Mouse (Mus musculus) liver, postnatal 0 days (tissue): ENCODE results near the gene Stradb. TPM values are rescaled to one million over a fixed set of nuclear protein-coding genes. Genes with fewer than 3 reads are reported as not detected.

ENCODE experiments used
- ATAC-seq: fragments of 200-750 bp; cut with Nextera tagmentation; 2 replicates; pipeline ENCODE4 v1.8.0; 2017; ENCODE audit warnings: mild to moderate bottlenecking, moderate library complexity
- DNase-seq: peaks from one replicate; pipeline ENCODE4 v3.0.0-alpha.2; 2016
- H3K27ac ChIP-seq: fragments of 300-500 bp; sonication (generic); 2 replicates; pipeline ENCODE4 v1.5.1; 2014; ENCODE audit warnings: antibody characterized with exemption, moderate library complexity, mild to moderate bottlenecking, low read depth
- H3K27me3 ChIP-seq: fragments of 300-500 bp; sonication (generic); 2 replicates; pipeline ENCODE4 v1.6.1; 2014; ENCODE audit warnings: low read length, control low read depth, mixed read lengths; ENCODE audit not compliant: insufficient read depth
- H3K36me3 ChIP-seq: fragments of 300-500 bp; sonication (generic); replicated peaks from 2 replicates; pipeline ENCODE4 v1.6.1; 2014; ENCODE audit warnings: mild to moderate bottlenecking, control low read depth, low read length, moderate library complexity, mixed read lengths; ENCODE audit not compliant: insufficient read depth
- H3K4me1 ChIP-seq: fragments of 300-500 bp; sonication (generic); 2 replicates; pipeline ENCODE4 v1.6.1; 2014; ENCODE audit warnings: antibody characterized with exemption, mild to moderate bottlenecking, control low read depth; ENCODE audit not compliant: insufficient read depth
- H3K4me2 ChIP-seq: fragments of 300-500 bp; sonication (generic); 2 replicates; pipeline ENCODE4 v1.6.1; 2014; ENCODE audit warnings: low read depth, mild to moderate bottlenecking, low read length, moderate library complexity, mixed read lengths
- H3K4me3 ChIP-seq: fragments of 300-500 bp; sonication (generic); 2 replicates; pipeline ENCODE4 v1.5.1; 2014; ENCODE audit warnings: low read depth, low read length
- H3K9ac ChIP-seq: fragments of 300-500 bp; sonication (generic); replicated peaks from 2 replicates; pipeline ENCODE4 v1.6.1; 2014; ENCODE audit warnings: mild to moderate bottlenecking, moderate library complexity
- H3K9me3 ChIP-seq: fragments of 300-500 bp; sonication (generic); 2 replicates; pipeline ENCODE4 v1.6.1; 2016; ENCODE audit warnings: mild to moderate bottlenecking, control low read depth, low read length, mixed read lengths
- CTCF ChIP-seq: sonication (generic); IDR thresholded peaks from 2 replicates; pipeline ENCODE4 v1.5.1; 2016; ENCODE audit warnings: antibody characterized with exemption, low read depth
- EP300 ChIP-seq: IDR thresholded peaks from 2 replicates; pipeline ENCODE4 v1.6.1; 2016; ENCODE audit warnings: antibody characterized with exemption, low read depth, mild to moderate bottlenecking
- WGBS: fragments of 180-500 bp; shearing (Covaris S2); extraction: QIAGEN DNeasy Blood & Tissue Kit; methylation state at CpG from one replicate; pipeline ENCODE4 v1.1.7; 2014; ENCODE audit not compliant: insufficient replicate concordance; 5-methylcytosine and 5-hydroxymethylcytosine counted together
- polyA plus RNA-seq: library from polyadenylated mRNA; unstranded; fragments of >200 nt; fragmentation: Nextera tagmentation; extraction: Ambion mirVana; gene quantifications from 2 replicates; pipeline ENCODE4 v1.2.1, GENCODE M21; 2015

Gene Stradb
- polyA plus RNA-seq, 1 experiment from 2014 or later: 29.1 TPM

- H3K4me2 ChIP-seq: peak overlapping the region; percentile 86
- no peaks in the 10 kb centered on the region for H3K36me3 ChIP-seq
- no peaks in the 10 kb centered on the region for H3K9me3 ChIP-seq
- peak overlapping the region; percentile 98 for H3K9ac ChIP-seq
- peaks cover 31% of the 10 kb centered on the region for H3K4me1 ChIP-seq
- ATAC-seq: no peak
- H3K4me3 ChIP-seq: peak overlapping the region; percentile 89
- no peaks in the 10 kb centered on the region for H3K27me3 ChIP-seq
- TF ChIP-seq CTCF (no peak), EP300 (no peak)
- 74% methylated on average over 6 of the region's 6 CpGs for WGBS
- DNase-seq: no peak
- peak overlapping the region; percentile 98 for H3K27ac ChIP-seq
Observed at GRCm38 (mm10) chr1:58971097-58971496, 2.2 kb upstream of the Stradb start.

- Histone ChIP-seq H3K9me3 (no peaks in the 10 kb centered on the region), H3K9ac (peak overlapping the region; percentile 98), H3K27ac (peak overlapping the region; percentile 98), H3K27me3 (no peaks in the 10 kb centered on the region), H3K4me2 (peak overlapping the region; percentile 86), H3K36me3 (peaks cover 6% of the 10 kb centered on the region), H3K4me1 (peaks cover 21% of the 10 kb centered on the region), H3K4me3 (peak overlapping the region; percentile 89)
- no peak for DNase-seq
- TF ChIP-seq EP300 (no peak), CTCF (no peak)
- peak; percentile 43 for ATAC-seq
- WGBS: under 1% methylated on average over 28 of the region's 28 CpGs
Observed at GRCm38 (mm10) chr1:58972851-58973365, 414 bp upstream of the Stradb start.

DNA sequence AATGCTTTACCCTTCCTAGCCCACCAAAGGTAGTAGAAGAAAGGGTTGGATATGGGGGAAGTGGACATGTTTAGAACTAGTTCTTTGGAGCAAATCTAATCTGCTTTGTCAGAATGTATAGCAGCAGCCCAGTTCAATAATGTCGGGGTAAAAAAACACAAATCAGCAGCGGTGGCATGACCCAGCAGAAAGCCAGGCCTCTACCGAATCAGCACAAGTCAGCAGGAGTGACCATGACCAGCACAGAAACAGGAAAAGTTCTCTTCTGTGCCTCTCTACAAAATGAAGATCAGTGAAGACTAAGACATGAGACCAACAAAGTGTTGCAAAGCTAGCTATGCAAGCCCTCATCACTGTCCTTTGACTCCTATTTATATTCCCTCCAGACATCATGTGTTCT, 9.0 kb downstream of the Stradb start:
- DNase-seq (no peak), ATAC-seq (no peak)
- no peak for TF ChIP-seq CTCF
- no peak for TF ChIP-seq EP300
- Histone ChIP-seq H3K9me3 (no peaks in the 10 kb centered on the region), H3K9ac (no peak overlapping the region), H3K4me3 (no peak overlapping the region), H3K36me3 (peaks cover 69% of the 10 kb centered on the region), H3K4me2 (no peak overlapping the region), H3K4me1 (no peaks in the 10 kb centered on the region), H3K27me3 (no peaks in the 10 kb centered on the region), H3K27ac (no peak overlapping the region)
- WGBS: 89% methylated on average over 3 of the region's 3 CpGs

- no peaks in the 10 kb centered on the region for H3K9me3 ChIP-seq
- no peak overlapping the region for H3K4me2 ChIP-seq
- no peak overlapping the region for H3K27ac ChIP-seq
- H3K36me3 ChIP-seq: peaks cover 72% of the 10 kb centered on the region
- no peak overlapping the region for H3K9ac ChIP-seq
- peaks cover 5% of the 10 kb centered on the region; the same call in 1 of the 2 replicates for H3K4me1 ChIP-seq
- 90% methylated on average over 5 of the region's 5 CpGs for WGBS
- ATAC-seq (no peak), DNase-seq (no peak)
- H3K4me3 ChIP-seq: no peak overlapping the region
- no peaks in the 10 kb centered on the region for H3K27me3 ChIP-seq
- TF ChIP-seq EP300 (no peak), CTCF (no peak)
Observed at GRCm38 (mm10) chr1:58984586-58984985, 11.3 kb downstream of the Stradb start.

DNA sequence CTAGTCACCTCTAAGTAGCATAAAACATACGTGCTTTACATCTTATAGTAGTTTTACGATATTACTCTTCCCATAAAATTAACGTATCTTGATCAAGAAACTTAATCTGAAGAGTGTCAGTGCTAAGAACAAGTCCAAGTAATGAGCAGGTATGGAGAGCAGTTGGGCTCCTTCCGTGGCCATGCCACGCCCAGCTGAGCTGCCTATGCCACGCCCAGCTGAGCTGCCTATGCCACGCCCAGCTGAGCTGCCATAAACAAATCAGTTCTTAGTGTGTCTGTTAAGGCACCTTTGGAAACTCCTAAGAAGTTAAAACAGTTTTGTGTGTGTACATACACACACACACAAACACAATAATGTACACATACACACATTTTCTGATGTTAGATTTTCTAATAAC, 19.8 kb downstream of the Stradb start:
- ATAC-seq (peak; percentile 64; the same call in 1 of the 2 replicates), DNase-seq (peak; percentile 47)
- Histone ChIP-seq H3K9ac (no peak overlapping the region), H3K36me3 (peaks cover 55% of the 10 kb centered on the region), H3K9me3 (no peaks in the 10 kb centered on the region), H3K27ac (no peak overlapping the region), H3K4me2 (no peak overlapping the region), H3K4me1 (peaks cover 5% of the 10 kb centered on the region; the same call in 1 of the 2 replicates), H3K27me3 (no peaks in the 10 kb centered on the region), H3K4me3 (no peak overlapping the region)
- WGBS: 73% methylated on average over 7 of the region's 7 CpGs
- TF ChIP-seq CTCF (no peak), EP300 (no peak)

DNA sequence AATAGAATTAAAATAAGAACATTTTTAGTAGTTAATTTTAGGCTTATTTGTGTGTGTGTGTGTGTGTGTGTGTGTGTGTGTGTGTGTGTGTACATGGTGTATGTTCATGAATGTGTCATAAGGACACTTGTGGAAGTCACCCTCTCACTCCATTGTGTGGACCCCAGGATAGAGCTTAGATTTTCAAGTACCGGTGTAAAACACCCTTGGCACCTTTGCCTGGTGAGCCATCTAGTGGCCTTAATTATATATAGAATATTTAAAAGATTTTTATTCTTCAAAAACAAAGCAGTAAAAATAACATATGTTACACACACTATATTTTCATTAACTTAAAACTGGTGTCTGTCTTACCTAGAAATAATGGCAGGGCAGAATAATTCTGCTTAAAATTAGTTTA, 20.4 kb downstream of the Stradb start:
- H3K4me2 ChIP-seq: no peak overlapping the region
- H3K4me3 ChIP-seq: no peak overlapping the region
- H3K36me3 ChIP-seq: peaks cover 50% of the 10 kb centered on the region
- no peaks in the 10 kb centered on the region for H3K9me3 ChIP-seq
- TF ChIP-seq EP300 (no peak), CTCF (peak; percentile 52)
- H3K27me3 ChIP-seq: no peaks in the 10 kb centered on the region
- ATAC-seq: no peak
- H3K27ac ChIP-seq: no peak overlapping the region
- no peak for DNase-seq
- H3K4me1 ChIP-seq: no peaks in the 10 kb centered on the region
- no peak overlapping the region for H3K9ac ChIP-seq
- 62% methylated on average over 1 of the region's 1 CpGs for WGBS
